Mouse (Mus musculus): ENCODE measurements around the gene Ccpg1os. TPM values are rescaled to one million over a fixed set of nuclear protein-coding genes. Genes with fewer than 3 reads are reported as not detected.

Gene Ccpg1os
- total RNA-seq (2014; rRNA removed; ENCODE audit: low replicate concordance) (0.85 and 28.0 TPM in 2 replicates), polyA plus RNA-seq (2015; fragmentation: Nextera tagmentation; extraction: Ambion mirVana) (15.8 and 19.0 TPM in 2 replicates)

DNA sequence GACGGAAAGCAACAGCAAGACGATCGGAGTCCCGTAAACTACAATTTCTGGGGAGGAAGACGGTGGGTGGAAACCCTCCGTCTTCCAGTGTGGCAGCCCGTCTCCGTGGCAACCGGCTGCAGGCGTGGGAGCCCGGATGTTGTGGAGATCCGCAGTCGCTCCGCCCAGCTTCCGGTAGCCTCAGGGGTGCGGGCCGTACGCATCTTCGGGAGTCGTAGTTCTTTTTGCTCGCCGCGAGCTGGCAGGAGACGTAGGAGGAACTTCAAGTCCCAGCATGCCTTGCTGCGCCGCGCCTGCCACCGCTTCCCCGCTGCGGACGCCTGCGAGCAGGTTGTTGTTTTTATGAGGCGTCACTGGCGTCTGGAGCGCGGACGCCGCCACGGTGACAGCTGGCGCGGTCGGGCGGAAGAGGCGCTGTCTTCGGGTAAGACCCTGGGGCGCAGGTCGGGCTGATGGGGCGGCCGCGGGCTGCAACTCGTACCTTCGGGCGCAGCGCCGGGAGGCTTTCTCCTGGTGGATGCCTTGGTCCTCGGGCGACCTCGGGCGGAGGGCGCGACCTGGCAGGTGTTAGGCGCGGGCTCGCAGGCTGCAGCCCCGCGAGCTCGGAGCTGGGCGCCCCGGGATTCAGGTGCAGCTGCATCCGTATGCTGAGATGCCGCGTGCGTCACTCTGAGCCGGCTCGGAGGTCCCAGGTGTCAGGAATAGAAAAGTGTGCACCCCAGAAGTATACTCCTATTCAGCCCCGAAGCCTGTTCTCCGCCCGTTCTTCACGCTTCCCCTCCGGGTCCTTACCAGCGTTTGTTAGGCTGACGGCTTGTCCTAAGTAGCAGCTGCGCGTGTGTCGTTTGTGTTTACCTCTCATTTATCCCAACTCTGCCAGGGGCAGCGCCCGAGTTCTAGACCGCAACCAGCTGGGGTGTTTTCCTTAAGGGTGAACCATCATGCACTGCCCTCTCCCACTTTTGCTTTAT lies at the start of gene Ccpg1os, which contains the start of gene Ccpg1:
Gene Ccpg1os, minus strand, starts transcription at position 133 of the 971 bp plus-strand sequence.
Gene Ccpg1, plus strand, starts transcription at position 180 of the 971 bp plus-strand sequence.
- DNase-seq (ENCODE audit: low spot score) (peak; percentile 98), ATAC-seq (ENCODE audit: insufficient read depth, low read depth) (peak; percentile 100)
- under 1% methylated on average over 87 of the region's 88 CpGs for WGBS
- peak within 1 kb of the TSS; percentile 80 for H3K4me3 ChIP-seq (ENCODE audit: low read depth, low read length)
- H3K27me3 ChIP-seq (ENCODE audit: control insufficient read depth, insufficient read depth, low read length): no peaks in the 10 kb centered on the region
- TF ChIP-seq CTCF (IDR thresholded peaks at IDR 0.05; ENCODE audit: low read depth) (0 out of 2 replicates have a peak, but pooled peaks have one; percentile 10), EP300 (IDR thresholded peaks at IDR 0.05; ENCODE audit: low read depth) (no peak)
- peak within 1 kb of the TSS; percentile 67 for H3K27ac ChIP-seq (ENCODE audit: low read depth)
- H3K9ac ChIP-seq (replicated peaks; ENCODE audit: low read depth, low read length): peak within 1 kb of the TSS; percentile 61
- peaks cover 16% of the 10 kb centered on the region for H3K4me1 ChIP-seq (ENCODE audit: control insufficient read depth, insufficient read depth)
- peak within 1 kb of the TSS; percentile 79 for H3K4me2 ChIP-seq (ENCODE audit: low read depth, low read length)
- no peaks in the 10 kb centered on the region for H3K36me3 ChIP-seq (replicated peaks; ENCODE audit: control insufficient read depth, insufficient read depth, low read length)
- H3K9me3 ChIP-seq (replicated peaks; ENCODE audit: control insufficient read depth, low read length): no peaks in the 10 kb centered on the region

DNA sequence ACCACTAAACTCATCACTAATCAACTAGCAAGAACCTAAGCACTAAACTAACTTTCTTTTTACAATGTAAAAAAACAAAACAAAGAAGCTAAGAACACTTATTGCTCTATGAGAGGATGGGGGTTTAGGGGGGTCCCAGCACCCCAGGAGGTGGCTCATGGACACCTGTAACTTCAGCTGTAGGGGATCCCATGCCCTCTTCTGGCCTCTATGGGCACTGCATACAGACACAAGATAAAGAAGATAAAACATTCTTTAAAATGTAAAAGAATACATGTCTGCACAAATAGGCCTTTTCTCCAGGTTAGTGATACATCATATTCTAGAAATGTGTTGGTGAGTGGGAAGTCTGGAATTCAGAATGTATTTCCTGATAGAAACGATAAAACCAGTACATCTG lies 48.2 kb upstream of the Ccpg1os start:
- Histone ChIP-seq H3K4me2 (ENCODE audit: low read depth, low read length) (no peak overlapping the region), H3K27ac (ENCODE audit: low read depth) (no peak overlapping the region), H3K4me3 (ENCODE audit: low read depth, low read length) (no peak overlapping the region), H3K36me3 (replicated peaks; ENCODE audit: control insufficient read depth, insufficient read depth, low read length) (peaks cover 41% of the 10 kb centered on the region), H3K9me3 (replicated peaks; ENCODE audit: control insufficient read depth, low read length) (no peaks in the 10 kb centered on the region; the same call in 1 of the 2 replicates), H3K27me3 (ENCODE audit: control insufficient read depth, insufficient read depth, low read length) (no peaks in the 10 kb centered on the region), H3K4me1 (ENCODE audit: control insufficient read depth, insufficient read depth) (no peaks in the 10 kb centered on the region), H3K9ac (replicated peaks; ENCODE audit: low read depth, low read length) (no peak overlapping the region)
- DNase-seq (ENCODE audit: low spot score) (no peak), ATAC-seq (ENCODE audit: insufficient read depth, low read depth) (no peak)
- 91% methylated on average over 1 of the region's 1 CpGs for WGBS
- TF ChIP-seq CTCF (IDR thresholded peaks at IDR 0.05; ENCODE audit: low read depth): no peak
- no peak for TF ChIP-seq EP300 (IDR thresholded peaks at IDR 0.05; ENCODE audit: low read depth)

DNA sequence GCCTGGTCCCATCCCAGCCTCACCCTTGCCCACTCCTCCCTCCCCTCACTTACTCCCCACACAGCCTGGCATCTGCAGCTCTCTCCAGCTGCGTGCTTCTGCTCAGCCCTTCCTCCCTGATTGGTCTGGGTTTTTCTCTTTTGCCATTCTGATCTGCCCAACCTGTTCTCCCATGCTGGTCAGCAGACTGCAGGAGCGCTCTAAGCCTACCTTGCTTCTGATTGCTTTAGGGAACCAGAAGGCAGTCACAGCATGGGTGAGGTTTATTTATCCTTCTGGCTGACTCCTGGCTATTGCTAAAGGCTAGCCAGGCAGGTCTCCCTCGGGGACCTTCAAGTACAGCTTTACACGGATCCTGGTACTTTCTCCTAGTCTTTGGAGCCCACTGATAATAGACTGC lies 46.2 kb upstream of the Ccpg1os start:
- no peaks in the 10 kb centered on the region for H3K4me1 ChIP-seq (ENCODE audit: control insufficient read depth, insufficient read depth)
- H3K27ac ChIP-seq (ENCODE audit: low read depth): no peak overlapping the region
- 61% methylated on average over 4 of the region's 4 CpGs for WGBS
- H3K9me3 ChIP-seq (replicated peaks; ENCODE audit: control insufficient read depth, low read length): no peaks in the 10 kb centered on the region; the same call in 1 of the 2 replicates
- ATAC-seq (ENCODE audit: insufficient read depth, low read depth): no peak
- H3K27me3 ChIP-seq (ENCODE audit: control insufficient read depth, insufficient read depth, low read length): no peaks in the 10 kb centered on the region
- no peak overlapping the region for H3K4me3 ChIP-seq (ENCODE audit: low read depth, low read length)
- H3K9ac ChIP-seq (replicated peaks; ENCODE audit: low read depth, low read length): no peak overlapping the region
- peaks cover 41% of the 10 kb centered on the region for H3K36me3 ChIP-seq (replicated peaks; ENCODE audit: control insufficient read depth, insufficient read depth, low read length)
- H3K4me2 ChIP-seq (ENCODE audit: low read depth, low read length): no peak overlapping the region
- TF ChIP-seq CTCF (IDR thresholded peaks at IDR 0.05; ENCODE audit: low read depth) (no peak), EP300 (IDR thresholded peaks at IDR 0.05; ENCODE audit: low read depth) (no peak)
- no peak for DNase-seq (ENCODE audit: low spot score)

DNA sequence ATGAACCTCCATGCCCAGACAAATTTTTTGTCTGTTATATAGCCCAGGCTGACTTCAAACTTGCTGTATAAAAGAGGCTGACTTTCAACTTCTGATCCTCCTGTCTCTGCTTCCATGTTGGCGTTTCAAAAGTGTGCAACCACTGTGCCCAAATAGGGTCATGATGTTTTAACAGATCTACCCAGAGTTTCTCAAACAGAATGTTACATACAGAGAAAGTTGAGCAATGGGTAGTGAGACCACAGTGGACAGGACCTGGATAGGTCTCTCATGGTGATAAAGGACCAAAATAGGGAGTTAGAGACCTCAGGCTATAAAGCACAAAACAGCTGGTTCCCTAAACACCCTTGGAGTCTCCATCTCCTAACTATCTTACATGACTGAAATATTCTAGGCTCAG lies 45.3 kb upstream of the Ccpg1os start:
- Histone ChIP-seq H3K27me3 (ENCODE audit: control insufficient read depth, insufficient read depth, low read length) (no peaks in the 10 kb centered on the region), H3K4me2 (ENCODE audit: low read depth, low read length) (no peak overlapping the region), H3K4me1 (ENCODE audit: control insufficient read depth, insufficient read depth) (no peaks in the 10 kb centered on the region), H3K27ac (ENCODE audit: low read depth) (no peak overlapping the region), H3K36me3 (replicated peaks; ENCODE audit: control insufficient read depth, insufficient read depth, low read length) (peaks cover 41% of the 10 kb centered on the region), H3K9me3 (replicated peaks; ENCODE audit: control insufficient read depth, low read length) (no peaks in the 10 kb centered on the region; the same call in 1 of the 2 replicates), H3K9ac (replicated peaks; ENCODE audit: low read depth, low read length) (no peak overlapping the region), H3K4me3 (ENCODE audit: low read depth, low read length) (no peak overlapping the region)
- WGBS: 89% methylated on average over 1 of the region's 1 CpGs
- TF ChIP-seq EP300 (IDR thresholded peaks at IDR 0.05; ENCODE audit: low read depth) (no peak), CTCF (IDR thresholded peaks at IDR 0.05; ENCODE audit: low read depth) (no peak)
- ATAC-seq (ENCODE audit: insufficient read depth, low read depth) (no peak), DNase-seq (ENCODE audit: low spot score) (no peak)

DNA sequence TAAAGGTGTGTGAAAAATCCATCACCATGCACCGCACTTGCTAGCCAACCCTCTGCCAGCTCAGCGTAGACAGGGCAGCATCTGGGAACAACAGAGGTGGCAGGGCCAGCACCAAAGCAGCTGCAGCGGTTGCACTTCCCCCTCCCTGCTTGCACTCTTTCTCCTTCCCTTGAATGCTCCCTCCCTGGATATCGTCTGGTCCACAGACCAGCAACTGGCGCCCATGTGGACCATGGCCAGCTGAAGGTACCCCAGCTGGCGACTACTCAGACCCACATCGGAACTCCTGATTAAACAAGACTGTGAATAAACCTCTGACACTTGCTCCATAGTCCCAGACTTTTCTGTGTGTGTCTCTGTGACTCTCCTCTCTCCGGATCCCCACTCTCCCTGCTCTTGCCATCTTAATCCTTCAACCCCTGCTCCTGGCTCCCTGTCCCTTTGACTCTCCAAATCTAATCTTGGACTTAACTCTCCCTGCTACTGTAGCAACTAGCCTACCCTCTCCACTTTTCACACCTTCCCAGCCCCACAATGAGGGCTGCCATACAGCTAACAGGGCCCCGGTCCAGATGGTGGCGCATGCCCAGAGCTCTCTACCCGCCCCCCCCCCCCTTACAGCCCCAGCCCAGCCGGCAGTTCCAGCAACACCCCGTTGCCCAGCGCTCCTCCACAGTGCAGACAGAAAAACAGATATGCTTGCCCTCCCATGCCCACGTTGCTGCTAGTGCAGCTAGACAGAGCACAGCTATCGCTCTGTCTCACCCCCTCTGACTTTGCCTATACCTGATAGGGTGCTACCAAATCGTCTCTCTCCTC lies 40.8 kb upstream of the Ccpg1os start:
- 21% methylated on average over 16 of the region's 17 CpGs for WGBS
- TF ChIP-seq EP300 (IDR thresholded peaks at IDR 0.05; ENCODE audit: low read depth) (no peak), CTCF (IDR thresholded peaks at IDR 0.05; ENCODE audit: low read depth) (no peak)
- DNase-seq (ENCODE audit: low spot score) (peak; percentile 32), ATAC-seq (ENCODE audit: insufficient read depth, low read depth) (peak; percentile 77)
- Histone ChIP-seq H3K27me3 (ENCODE audit: control insufficient read depth, insufficient read depth, low read length) (no peaks in the 10 kb centered on the region), H3K4me2 (ENCODE audit: low read depth, low read length) (peak overlapping the region; percentile 46), H3K9me3 (replicated peaks; ENCODE audit: control insufficient read depth, low read length) (no peaks in the 10 kb centered on the region), H3K27ac (ENCODE audit: low read depth) (peak overlapping the region; percentile 9; the same call in 1 of the 2 replicates), H3K36me3 (replicated peaks; ENCODE audit: control insufficient read depth, insufficient read depth, low read length) (peaks cover 28% of the 10 kb centered on the region; the same call in 1 of the 2 replicates), H3K4me1 (ENCODE audit: control insufficient read depth, insufficient read depth) (no peaks in the 10 kb centered on the region), H3K9ac (replicated peaks; ENCODE audit: low read depth, low read length) (0 out of 2 replicates have a peak overlapping the region, but pooled peaks have one; percentile 29), H3K4me3 (ENCODE audit: low read depth, low read length) (no peak overlapping the region; the same call in 1 of the 2 replicates)

Measured in heart, postnatal 0 days (tissue).